Mouse (Mus musculus) bone marrow, adult 2 months (tissue): ENCODE measurements around the gene Gpr183. TPM values are rescaled to one million over a fixed set of nuclear protein-coding genes. Genes with fewer than 3 reads are reported as not detected.

Source experiments
- H3K27ac ChIP-seq: fragments of 200-500 bp; 2 replicates; pipeline ENCODE4 v1.5.1; 2012; ENCODE audit warnings: low read depth, mild to moderate bottlenecking, control low read depth, inconsistent platforms, low read length; ENCODE audit not compliant: control insufficient read depth, poor library complexity, insufficient read depth
- H3K4me1 ChIP-seq: fragments of 200-500 bp; 2 replicates; pipeline ENCODE4 v1.6.1; 2011; ENCODE audit warnings: low read length; ENCODE audit not compliant: control insufficient read depth, insufficient read depth
- H3K4me3 ChIP-seq: fragments of 200-500 bp; replicated peaks from 2 replicates; pipeline ENCODE3; 2011; ENCODE audit warnings: mild to moderate bottlenecking, low read depth, low read length, control low read depth; ENCODE audit not compliant: control insufficient read depth
- CTCF ChIP-seq: fragments of 200-500 bp; IDR thresholded peaks from 2 replicates; pipeline ENCODE4 v1.5.1; 2011; ENCODE audit warnings: low read length, control low read depth; ENCODE audit not compliant: control insufficient read depth, insufficient read depth
- POLR2A ChIP-seq: fragments of 200-500 bp; IDR thresholded peaks from 2 replicates; pipeline ENCODE4 v1.6.1; 2011; ENCODE audit warnings: low read depth, mild to moderate bottlenecking, control low read depth, low read length, borderline replicate concordance; ENCODE audit not compliant: control insufficient read depth
- WGBS: fragments of 180-500 bp; shearing (Covaris S2); methylation state at CpG from one replicate; pipeline ENCODE4 v1.1.7; 2018; 5-methylcytosine and 5-hydroxymethylcytosine counted together
- polyA plus RNA-seq: library from polyadenylated mRNA; stranded (reverse); fragments of >200 nt; gene quantifications from 2 replicates; pipeline ENCODE4 v1.2.4, GENCODE M21; 2011; ENCODE audit warnings: low replicate concordance; ENCODE audit not compliant: missing spikeins, insufficient read depth, insufficient read length

Gpr183 gene
- polyA plus RNA-seq, 1 experiment, result 1.5 TPM

DNA sequence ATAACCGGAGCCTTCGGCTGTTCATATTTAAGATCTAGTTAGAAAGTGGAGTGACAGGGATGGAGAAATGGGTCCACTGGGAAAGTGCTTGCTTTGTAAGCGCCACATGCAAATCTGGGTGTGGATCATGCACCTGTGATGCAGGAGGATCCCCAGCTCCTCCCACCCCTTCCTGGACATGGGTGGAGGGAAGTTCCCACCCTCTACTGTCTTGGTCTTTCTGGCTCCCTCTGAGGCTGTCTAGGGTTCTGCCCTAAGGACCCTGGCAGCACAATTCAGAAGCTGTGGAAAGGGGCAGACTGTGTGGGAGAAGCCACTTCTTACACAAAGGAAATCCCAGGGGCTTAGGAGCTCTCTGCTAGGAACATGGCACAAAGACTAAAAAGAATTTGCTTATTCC is 33.4 kb downstream of the Gpr183 start:
- Histone ChIP-seq H3K4me3 (no peak overlapping the region), H3K4me1 (peaks cover 15% of the 10 kb centered on the region), H3K27ac (peak overlapping the region; percentile 6; the same call in 1 of the 2 replicates)
- no peak for TF ChIP-seq CTCF
- TF ChIP-seq POLR2A, result no peak
- WGBS, result 70% methylated on average over 3 of the region's 3 CpGs

DNA sequence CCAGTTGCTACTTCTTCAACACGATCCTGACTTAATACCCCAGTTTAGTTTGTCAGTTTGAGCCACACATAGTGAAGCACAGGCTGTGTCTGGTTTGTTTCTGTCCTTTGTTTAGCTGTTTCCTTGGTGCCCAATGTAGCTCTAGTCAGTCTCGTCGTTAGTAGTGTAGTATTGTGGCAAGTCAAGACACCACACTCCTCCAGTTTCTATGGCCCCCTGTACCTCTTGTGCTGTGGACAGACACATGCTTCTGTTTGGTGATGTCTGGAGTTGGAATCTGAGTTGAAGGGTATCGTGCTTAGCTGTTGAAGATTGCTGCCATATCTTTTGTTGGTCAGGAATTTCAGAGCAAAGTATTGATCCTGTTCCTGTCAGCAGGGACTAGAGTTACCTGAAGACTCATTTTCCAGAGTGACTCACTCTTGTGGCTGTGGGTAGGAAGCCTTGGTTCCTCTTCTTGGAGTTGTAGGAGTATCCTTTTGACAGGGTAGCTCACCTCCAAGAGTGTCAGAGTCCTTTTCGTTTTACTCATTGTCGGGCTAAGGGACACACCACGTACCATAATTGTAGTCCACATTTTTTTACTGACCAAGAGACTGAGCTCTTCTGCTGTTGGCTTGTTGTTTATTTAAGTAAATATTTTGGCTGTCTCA is 34.1 kb downstream of the Gpr183 start:
- TF ChIP-seq POLR2A, result no peak
- no peak for TF ChIP-seq CTCF
- H3K27ac ChIP-seq, result peak overlapping the region; percentile 22; the same call in 1 of the 2 replicates
- H3K4me1 ChIP-seq, result peaks cover 15% of the 10 kb centered on the region
- 58% methylated on average over 7 of the region's 7 CpGs for WGBS
- H3K4me3 ChIP-seq, result no peak overlapping the region

DNA sequence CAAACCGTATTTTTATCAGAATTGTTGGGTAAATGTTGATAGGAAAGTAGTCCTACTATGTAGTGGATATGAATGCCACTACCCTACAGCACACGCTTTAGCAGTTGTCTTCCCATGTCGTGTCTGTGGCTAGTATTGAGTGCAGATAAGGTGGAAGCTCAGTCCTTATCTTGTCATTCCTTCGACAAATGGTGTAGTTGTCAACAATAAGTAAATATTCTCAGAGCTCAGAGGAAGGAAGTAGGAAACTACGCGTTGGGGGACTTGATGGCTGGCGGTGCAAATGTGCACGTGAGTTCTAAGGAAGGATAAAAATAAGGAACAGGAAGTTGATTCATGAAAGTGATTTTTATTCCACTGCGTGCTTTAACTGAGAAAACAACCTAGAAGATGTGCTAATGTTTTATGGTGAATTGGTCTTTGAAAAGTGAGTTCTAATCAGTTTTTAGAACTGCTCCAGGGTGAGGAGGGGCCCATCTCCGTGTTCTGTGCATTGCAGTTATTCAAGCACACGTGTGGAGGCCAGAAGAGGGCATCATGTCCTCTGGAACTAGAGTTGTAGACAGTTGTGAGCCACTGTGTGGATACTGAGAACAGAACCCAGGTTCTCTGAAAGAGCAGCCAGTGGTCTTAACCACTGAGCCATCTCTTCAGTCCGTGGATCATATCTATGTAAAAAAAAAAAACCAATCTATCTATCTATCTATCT is 35.6 kb downstream of the Gpr183 start:
- no peak overlapping the region for H3K4me3 ChIP-seq
- WGBS, result 11% methylated on average over 12 of the region's 12 CpGs
- peak overlapping the region; percentile 89 for H3K27ac ChIP-seq
- TF ChIP-seq POLR2A (no peak), CTCF (0 out of 2 replicates have a peak, but pooled peaks have one; percentile 4)
- peaks cover 13% of the 10 kb centered on the region for H3K4me1 ChIP-seq

DNA sequence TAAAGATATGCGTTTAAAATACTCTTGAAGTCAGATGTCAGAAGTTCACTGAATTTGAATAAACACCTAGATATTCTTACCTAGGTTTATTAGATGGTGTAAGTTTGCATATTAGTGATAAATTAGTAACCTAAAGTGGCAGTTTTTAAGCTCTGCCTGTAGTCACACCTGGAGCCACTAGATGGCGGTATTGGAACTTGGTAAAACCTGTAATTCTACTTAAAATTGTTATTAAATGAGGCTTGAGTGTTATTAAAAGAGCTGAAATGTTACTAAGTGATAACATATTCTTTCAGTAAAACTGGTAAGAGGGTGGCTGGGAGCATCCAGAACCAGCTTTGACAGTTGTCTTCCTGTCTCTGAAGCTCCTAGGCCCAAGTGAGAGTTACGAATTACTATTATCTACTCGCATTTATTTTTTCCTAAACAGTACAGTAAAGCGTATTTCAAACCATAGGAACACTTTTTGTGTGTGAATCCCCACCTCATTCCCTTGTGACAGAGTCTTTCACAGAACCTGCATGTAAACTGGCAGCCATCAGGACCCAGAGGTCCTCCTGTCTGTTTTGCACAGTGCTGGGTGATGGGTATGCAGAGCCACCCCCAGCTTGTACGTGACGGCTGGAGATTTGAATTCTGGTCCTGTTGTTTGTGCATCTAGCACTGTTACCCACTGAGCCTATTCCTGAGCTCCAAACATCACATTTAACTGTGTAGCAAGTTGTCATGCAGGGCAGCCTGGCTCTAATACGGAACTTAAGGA is 36.4 kb downstream of the Gpr183 start:
- 42% methylated on average over 8 of the region's 8 CpGs for WGBS
- no peak overlapping the region for H3K4me3 ChIP-seq
- peaks cover 9% of the 10 kb centered on the region for H3K4me1 ChIP-seq
- TF ChIP-seq CTCF (peak; percentile 31; the same call in 1 of the 2 replicates), POLR2A (no peak)
- H3K27ac ChIP-seq, result peak overlapping the region; percentile 69

- TF ChIP-seq POLR2A (no peak), CTCF (no peak)
- Histone ChIP-seq H3K4me3 (no peak overlapping the region), H3K27ac (no peak overlapping the region), H3K4me1 (peaks cover 9% of the 10 kb centered on the region)
- WGBS, result 88% methylated on average over 8 of the region's 8 CpGs
Observed at GRCm38 (mm10) chr14:121927451-121927850, 37.5 kb downstream of the Gpr183 start.

DNA sequence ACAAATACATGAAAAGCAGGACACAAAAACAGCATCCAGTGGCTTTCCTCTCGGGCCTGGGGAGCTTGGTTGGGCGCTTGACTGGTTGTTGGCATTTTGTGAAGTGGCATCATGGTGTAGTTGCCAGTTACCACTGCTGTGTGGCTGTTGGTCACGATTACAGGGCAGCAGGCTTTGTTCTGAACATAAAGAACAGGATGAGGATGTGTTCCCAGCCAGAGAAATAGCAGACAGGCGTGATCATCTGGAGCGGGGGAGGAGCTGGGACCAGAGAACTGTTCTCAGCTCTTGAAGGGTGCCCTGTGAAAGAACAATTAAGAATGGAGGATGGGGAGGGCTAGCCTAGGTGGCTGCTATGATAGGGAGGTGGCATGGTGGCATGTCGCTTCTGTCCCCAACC is 38.1 kb downstream of the Gpr183 start:
- Histone ChIP-seq H3K4me3 (no peak overlapping the region), H3K4me1 (peaks cover 7% of the 10 kb centered on the region), H3K27ac (no peak overlapping the region)
- no peak for TF ChIP-seq CTCF
- WGBS, result 85% methylated on average over 6 of the region's 6 CpGs

DNA sequence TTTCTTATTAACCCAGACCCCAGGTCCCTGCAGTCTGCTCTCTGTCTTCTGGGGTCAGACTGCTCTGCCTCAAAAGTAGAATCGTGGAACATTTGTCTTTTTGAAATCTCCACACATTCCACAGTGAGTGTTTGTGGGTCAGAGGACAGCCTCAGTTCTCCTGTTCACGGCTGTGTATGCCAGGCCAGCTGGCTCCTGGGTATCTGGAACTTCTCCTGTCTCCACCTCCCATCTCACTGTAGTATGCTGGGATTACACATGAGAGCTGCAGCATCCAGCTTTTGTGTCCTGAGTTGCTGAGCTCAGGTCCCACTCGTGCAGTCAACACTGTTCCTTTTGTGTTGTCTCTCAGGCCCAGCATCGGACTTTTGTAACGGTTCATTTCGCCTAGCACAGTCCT is 40.1 kb downstream of the Gpr183 start:
- WGBS, result 84% methylated on average over 6 of the region's 6 CpGs
- TF ChIP-seq CTCF (no peak), POLR2A (no peak)
- Histone ChIP-seq H3K27ac (no peak overlapping the region), H3K4me3 (no peak overlapping the region), H3K4me1 (peaks cover 3% of the 10 kb centered on the region; the same call in 1 of the 2 replicates)

- no peak overlapping the region for H3K27ac ChIP-seq
- 71% methylated on average over 4 of the region's 4 CpGs for WGBS
- TF ChIP-seq CTCF, result no peak
- no peak for TF ChIP-seq POLR2A
Observed at GRCm38 (mm10) chr14:121922731-121923130, 42.3 kb downstream of the Gpr183 start.

More at GRCm38 (mm10) chr14:121922731-121923130, 42.3 kb downstream of the Gpr183 start:
- no peak overlapping the region for H3K4me3 ChIP-seq
- no peaks in the 10 kb centered on the region; the same call in 1 of the 2 replicates for H3K4me1 ChIP-seq
